Mouse (Mus musculus) v-Abl transformed pro-B cells (cell line): Measurements from ENCODE around the gene Fam43a.

Source experiments
- in situ Hi-C, 2 experiments: fragments of 400-800 bp; cut with MboI; formaldehyde crosslinking; loops; one replicate each; pipeline ENCODE4 v1.15.1; 2025; ENCODE audit not compliant: unreplicated experiment in 2 of 2

The Fam43a gene

GRCm38 (mm10) chr16:30595356-30595755, 4.2 kb upstream of the Fam43a start:
- in situ Hi-C loops = loop anchor here (5.0 to 10.0 kb wide), 6 partner anchors 142 to 759 kb away; no protein-coding TSS in a partner anchor

GRCm38 (mm10) chr16:30595835-30596557, 3.5 kb upstream of the Fam43a start:
- in situ Hi-C loops = loop anchor here (5.0 to 10.0 kb wide), 6 partner anchors 141 to 759 kb away; no protein-coding TSS in a partner anchor

- in situ Hi-C loops = loop anchor here (5.0 to 10.0 kb wide), 6 partner anchors 140 to 758 kb away; no protein-coding TSS in a partner anchor
These were observed 2.4 kb upstream of the Fam43a start for GRCm38 (mm10) chr16:30596959-30597681.

- in situ Hi-C loops = loop anchor here in 1 of 2 experiments (5.0 kb wide), 1 partner anchor 47 kb away; no protein-coding TSS in a partner anchor
These were observed 1.0 kb downstream of the Fam43a start for GRCm38 (mm10) chr16:30600431-30601045.

GRCm38 (mm10) chr16:30601046-30601832, 1.7 kb downstream of the Fam43a start:
- in situ Hi-C loops = loop anchor here in 1 of 2 experiments (5.0 kb wide), 1 partner anchor 46 kb away; no protein-coding TSS in a partner anchor

GRCm38 (mm10) chr16:30601946-30602345, 2.4 kb downstream of the Fam43a start:
- in situ Hi-C loops = loop anchor here in 1 of 2 experiments (5.0 kb wide), 1 partner anchor 45 kb away; no protein-coding TSS in a partner anchor

GRCm38 (mm10) chr16:30602684-30603530, 3.4 kb downstream of the Fam43a start:
- in situ Hi-C loops = loop anchor here in 1 of 2 experiments (5.0 kb wide), 1 partner anchor 44 kb away; no protein-coding TSS in a partner anchor

GRCm38 (mm10) chr16:30603531-30603842, 4.0 kb downstream of the Fam43a start:
- in situ Hi-C loops = loop anchor here in 1 of 2 experiments (5.0 kb wide), 1 partner anchor 44 kb away; no protein-coding TSS in a partner anchor

- in situ Hi-C loops = loop anchor here in 1 of 2 experiments (5.0 kb wide), 1 partner anchor 43 kb away; no protein-coding TSS in a partner anchor
These were observed 4.7 kb downstream of the Fam43a start for GRCm38 (mm10) chr16:30604061-30604806.

- in situ Hi-C loops = loop anchor here (5.0 kb wide), 2 partner anchors 43 to 68 kb away; no protein-coding TSS in a partner anchor
These were observed 5.2 kb downstream of the Fam43a start for GRCm38 (mm10) chr16:30604807-30605137.

- in situ Hi-C loops = loop anchor here in 1 of 2 experiments (5.0 kb wide), 2 partner anchors 42 to 67 kb away; no protein-coding TSS in a partner anchor
These were observed 6.0 kb downstream of the Fam43a start for GRCm38 (mm10) chr16:30605528-30605927.

- in situ Hi-C loops = loop anchor here in 1 of 2 experiments (5.0 kb wide), 2 partner anchors 39 to 64 kb away; no protein-coding TSS in a partner anchor
These were observed 8.3 kb downstream of the Fam43a start for GRCm38 (mm10) chr16:30607868-30608267.

GRCm38 (mm10) chr16:30611331-30611730, 11.8 kb downstream of the Fam43a start:
- in situ Hi-C loops = no loop called here

- in situ Hi-C loops = no loop called here
These were observed 13.6 kb downstream of the Fam43a start for GRCm38 (mm10) chr16:30613122-30613521.

GRCm38 (mm10) chr16:30614122-30614521, 14.6 kb downstream of the Fam43a start:
- in situ Hi-C loops = no loop called here

- in situ Hi-C loops = no loop called here
These were observed 15.3 kb downstream of the Fam43a start for GRCm38 (mm10) chr16:30614705-30615317.

GRCm38 (mm10) chr16:30616281-30616680, 16.8 kb downstream of the Fam43a start:
- in situ Hi-C loops = no loop called here

- in situ Hi-C loops = no loop called here
These were observed 24.1 kb downstream of the Fam43a start for GRCm38 (mm10) chr16:30623645-30624044.
